Mouse (Mus musculus) adrenal gland, adult 18-20 months (tissue): Measurements from ENCODE around the gene Borcs7. TPM values are rescaled to one million over a fixed set of nuclear protein-coding genes. Genes with fewer than 3 reads are reported as not detected.
A peak's percentile ranks its signal among the peaks of the same experiment; 100 is the strongest.

Source experiments
- DNase-seq, 2 experiments: peaks; one replicate each; pipeline ENCODE4 v3.0.0; 2021 to 2022; ENCODE audit warnings: low spot score in 2 of 2
- long read RNA-seq, 2 experiments: library from polyadenylated mRNA; stranded (forward); transcript quantifications; one replicate each; pipeline ENCODE4 v2.0.0; 2021
- total RNA-seq, 2 experiments: library from RNA; stranded (reverse); gene quantifications; 1 replicate in 1 of 2; 2 replicates in 1 of 2; pipeline ENCODE4 v1.2.3; 2021

Borcs7 gene
- 10 to 100 TPM; 11.4 to 13.4 TPM for total RNA-seq
- long read RNA-seq, experiment 1, transcript Borcs7-201 (5 exons, 2,176 nt) = major isoform, 9 of 13 reads
- long read RNA-seq, experiment 1, partial matches to known transcripts = 0 of 13 reads
- long read RNA-seq, experiment 1, other reads (novel, unspliced or antisense) = 4 of 13 reads
- long read RNA-seq, experiment 2, transcript Borcs7-201 (5 exons, 2,176 nt) = major isoform, 12 of 18 reads
- long read RNA-seq, experiment 2, partial matches to known transcripts = 0 of 18 reads
- long read RNA-seq, experiment 2, other reads (novel, unspliced or antisense) = 6 of 18 reads

DNA sequence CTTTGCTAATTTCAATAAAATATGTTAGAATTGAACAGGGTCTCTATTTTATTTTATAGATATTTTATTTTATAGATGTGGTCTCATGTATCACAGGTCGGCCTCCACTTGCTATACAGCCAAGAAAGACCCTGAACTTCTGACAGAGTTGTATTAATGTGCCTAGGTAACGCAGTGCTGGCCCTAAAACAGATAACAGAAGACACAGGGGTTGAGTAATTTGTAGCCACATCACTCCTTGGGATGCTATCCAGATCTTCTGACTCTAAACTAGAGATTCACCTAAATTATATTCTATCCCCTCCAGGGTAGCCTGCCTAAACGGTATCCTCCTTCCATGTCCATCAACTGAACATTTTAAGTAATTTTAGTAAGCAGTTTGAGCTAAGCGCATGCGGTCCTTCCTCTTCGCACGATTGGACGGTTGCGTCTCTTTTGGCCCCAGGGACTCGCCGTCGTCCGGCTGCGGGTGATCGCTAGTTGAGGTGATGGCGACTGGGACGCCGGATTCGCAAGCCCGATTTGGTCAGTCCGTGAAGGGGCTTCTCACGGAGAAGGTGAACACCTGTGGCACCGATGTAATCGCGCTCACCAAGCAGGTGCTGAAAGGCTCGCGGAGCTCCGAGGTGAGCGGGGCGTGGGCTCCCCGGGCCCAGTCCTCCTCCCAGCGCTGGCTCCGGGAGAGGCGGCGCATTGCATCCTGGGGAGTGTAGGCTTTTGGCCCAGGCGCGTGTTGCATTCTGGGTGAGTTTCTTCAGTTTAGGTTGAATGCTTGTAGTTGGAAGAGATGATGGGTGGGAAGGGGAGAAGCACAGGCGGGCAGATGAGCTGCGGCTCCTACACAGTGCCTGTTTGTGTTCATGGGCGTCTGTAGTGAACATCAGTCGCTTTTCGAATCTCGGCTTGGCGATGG, at the start of gene Borcs7:
TSS of gene Borcs7 (plus strand) at position 447 of the 913 bp plus-strand sequence.
- DNase-seq = peak; percentile 83 to 88

DNA sequence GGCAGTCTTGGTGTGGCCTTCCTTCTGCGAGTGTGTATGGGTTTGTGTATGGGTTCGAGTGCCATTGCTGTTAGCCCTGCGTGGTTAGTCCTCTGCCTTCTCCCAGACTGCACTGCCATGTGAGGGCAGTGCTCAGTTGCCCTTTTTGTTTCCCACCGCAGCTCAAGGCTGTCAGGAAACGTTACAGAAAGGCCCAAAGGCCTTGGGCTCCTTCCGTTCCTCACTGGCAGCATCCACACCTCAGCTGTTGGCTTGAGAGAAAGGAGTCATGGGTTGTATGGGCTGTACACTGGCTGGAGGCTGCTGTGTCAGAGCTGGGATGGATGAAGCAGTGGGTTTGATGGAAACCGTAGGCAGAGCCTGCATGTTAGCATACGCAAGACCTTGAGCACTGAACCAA, 48.9 kb upstream of the Borcs7 start:
- DNase-seq = no peak

DNA sequence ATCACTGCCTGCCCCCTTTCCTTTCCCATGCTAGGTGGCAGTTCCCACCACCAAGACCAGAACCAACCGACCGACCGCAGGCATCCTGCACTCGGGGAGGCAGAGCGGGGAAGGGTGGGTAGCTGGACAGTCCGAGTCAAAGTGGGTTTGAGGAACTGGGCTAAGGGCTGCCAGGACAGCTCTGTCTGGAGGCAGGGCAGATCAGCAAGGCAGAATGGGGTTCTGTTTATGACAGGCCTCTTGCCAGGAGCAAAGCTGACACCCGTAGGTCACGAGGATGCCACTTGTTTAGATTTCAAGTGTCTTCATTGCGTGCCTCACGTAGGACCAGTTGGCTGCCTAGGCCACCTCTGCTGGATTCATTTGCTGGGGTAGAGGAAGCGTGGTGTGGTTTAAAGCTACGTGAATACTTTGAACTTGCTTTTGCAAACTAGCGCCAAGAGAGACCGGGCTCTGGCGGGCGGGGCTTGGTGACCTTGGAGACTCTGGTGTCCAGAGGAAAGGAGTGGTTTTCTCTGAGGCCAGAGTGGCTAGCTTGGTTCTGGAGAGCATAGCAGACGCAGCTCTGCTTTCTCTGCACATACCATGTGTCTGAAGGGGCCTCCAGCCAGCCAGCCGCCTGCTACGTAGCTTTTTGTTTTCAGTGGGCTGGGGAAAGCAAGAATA, 48.2 kb upstream of the Borcs7 start:
- peak; percentile 66 to 71 for DNase-seq

DNA sequence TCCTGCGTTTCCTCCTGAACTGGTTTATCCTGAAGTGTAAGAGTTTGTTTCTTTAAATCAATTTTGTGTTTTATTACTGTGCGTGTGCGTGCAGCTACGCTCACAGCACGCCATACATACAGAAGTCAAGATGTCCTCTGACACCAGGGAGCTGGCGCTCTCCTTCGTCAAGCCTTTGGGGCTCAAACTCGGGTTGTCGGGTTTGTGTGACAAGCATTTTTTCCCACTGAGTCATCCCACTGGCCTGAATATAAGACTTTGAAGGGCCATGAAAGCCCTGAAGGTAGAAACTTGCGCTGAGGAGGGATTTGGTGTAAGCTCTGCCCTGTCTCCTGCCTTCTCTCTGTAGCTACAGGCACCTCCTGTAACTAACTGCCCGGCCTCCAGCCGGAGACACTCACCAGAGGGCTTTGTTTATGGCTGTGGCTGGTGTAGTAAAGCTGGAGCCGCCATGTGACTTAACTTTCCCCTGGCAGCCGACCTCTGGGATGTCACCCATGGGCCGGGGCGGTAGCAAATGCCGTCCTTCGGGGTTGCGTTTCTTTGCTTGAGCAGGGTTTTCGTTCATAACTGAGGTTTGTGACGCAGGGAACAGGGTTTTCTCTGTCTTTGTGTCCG, 47.5 kb upstream of the Borcs7 start:
- DNase-seq = no peak

DNA sequence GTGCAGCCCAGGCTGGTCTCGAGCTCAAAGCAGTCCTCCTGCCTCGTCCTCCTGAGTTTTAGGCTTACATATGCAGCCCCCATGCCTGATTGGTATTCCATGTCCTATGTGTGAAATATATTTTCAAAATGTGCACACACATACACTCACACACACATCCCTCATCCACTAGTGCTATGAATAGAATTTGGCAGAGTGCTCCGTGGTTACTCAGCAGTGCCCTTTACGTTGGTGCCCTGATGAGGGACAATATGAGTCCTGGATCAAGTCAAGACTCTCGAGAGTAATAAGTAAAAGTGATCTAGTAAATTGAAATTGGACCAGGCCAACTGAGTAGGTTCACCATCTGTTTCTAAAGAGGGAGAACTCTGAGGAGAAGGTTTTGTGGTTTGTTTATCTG, 46.5 kb upstream of the Borcs7 start:
- DNase-seq = no peak

DNA sequence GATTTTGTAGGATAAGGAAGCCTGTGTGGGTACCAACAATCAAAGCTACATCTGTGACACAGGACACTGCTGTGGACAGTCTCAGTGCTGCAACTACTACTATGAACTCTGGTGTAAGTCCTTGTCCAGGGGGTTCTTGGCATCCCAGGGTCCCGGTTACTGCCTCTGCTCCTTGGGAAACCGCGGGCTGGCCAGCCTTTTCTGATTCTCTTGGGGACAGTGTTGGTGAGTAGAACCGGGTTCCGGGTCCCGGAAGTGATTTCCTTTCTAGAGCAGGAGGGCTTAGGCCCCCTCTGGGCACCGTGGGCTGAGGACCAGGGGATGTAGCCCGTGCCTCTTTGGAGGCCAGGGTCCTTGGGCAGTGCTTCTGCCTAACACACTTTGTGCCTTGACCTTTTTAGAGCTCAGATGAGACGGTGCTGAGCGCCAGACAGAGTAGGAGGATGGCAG, 45.3 kb upstream of the Borcs7 start:
- no peak for DNase-seq

DNA sequence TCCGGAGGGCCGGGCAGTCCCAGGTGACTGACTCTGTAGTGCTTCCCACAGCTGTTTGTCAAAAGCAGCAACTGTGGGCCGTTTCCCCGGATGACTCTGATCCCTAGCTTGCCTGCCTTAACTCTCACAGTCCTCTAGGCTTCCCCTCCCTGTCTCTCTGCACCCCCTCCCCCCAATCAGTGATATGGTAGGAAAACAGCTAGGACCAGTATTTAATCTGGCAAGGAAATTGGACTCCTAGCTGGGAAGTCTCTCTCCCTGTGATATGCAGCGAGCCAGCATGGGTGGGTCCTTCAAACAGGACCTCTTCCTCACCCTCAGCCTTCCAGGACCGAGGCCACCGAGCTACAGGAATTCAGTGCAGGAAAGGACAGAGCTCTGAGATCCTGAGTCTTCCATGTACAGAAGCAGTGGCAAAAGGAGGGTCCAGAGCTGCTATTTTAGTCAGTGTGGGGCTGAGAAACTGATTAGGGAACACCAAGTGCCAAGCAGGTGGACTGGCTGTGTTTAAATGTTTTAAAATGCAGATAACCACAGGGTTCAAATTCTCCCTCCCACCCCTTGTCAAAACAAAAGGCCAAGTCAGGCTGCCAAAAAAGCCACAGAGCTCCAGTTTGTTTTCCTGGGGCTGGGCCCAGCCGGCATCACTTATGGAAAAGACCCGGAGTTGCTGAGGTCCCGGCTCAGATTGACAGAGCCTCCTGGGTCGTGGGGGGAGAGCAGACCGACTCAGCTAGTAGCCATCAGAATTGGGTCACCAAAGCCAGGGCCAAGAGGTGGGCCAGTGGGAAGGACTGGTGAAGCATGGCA, 44.7 kb upstream of the Borcs7 start:
- no peak for DNase-seq

DNA sequence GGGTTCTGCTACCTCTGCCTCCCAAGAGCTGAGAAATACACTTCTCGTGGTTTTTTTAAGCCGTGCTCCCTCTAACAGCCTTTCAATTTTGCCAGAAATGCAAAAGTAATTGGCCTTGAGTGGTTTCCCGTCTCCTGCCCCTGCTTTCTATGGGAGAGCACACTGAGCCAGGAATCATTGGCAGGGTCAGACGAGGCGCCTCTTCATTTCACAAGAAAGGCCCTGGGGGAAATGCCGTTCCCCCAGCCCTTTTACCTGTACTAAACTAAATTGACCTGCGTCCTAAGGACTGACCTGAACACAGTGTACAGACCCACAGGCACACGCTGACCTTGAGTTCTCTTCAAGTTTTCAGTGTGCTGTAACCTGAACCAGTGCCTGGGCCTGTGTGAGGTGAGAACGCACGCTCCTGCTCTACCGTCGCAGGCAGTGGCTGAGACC, 43.6 kb upstream of the Borcs7 start:
- no peak for DNase-seq

DNA sequence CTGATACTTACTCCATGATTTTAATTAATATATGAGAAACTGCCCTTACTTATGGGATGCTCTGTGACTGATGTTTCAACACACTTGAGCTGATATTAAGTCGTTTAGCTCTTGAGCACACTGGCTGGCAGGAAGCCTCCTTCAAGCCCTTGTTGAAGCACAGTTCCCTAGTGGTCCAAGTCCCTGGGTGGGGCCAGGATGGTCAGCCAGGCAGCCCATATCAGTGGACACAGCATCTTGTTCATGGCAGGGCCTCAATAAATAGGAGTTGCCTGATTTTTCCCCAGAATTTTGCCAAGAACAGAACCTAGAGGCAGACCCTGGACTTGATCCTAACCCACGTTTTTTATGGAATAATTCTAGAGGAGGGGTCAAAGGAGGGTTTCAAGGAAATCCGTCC, 42.5 kb upstream of the Borcs7 start:
- no peak for DNase-seq

DNA sequence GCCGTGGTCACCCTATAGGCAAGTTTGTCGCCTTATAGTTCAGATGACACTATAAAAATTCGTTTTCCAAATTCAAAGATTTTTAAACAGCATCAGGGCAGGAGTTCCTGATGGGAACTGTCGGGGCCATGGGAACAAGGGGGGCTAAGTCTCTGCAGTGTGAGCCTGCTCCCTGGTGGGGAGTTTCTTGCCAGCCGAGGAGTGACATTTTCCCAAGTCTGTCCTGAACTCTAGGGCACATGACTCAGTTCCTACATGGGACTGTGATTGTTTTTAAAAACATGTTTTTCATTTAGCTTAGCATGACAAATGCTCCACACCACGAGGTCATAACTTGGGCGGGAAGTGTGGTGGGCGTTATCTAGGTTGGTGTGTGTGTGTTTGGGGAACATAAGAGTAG, 41.9 kb upstream of the Borcs7 start:
- DNase-seq = no peak

DNA sequence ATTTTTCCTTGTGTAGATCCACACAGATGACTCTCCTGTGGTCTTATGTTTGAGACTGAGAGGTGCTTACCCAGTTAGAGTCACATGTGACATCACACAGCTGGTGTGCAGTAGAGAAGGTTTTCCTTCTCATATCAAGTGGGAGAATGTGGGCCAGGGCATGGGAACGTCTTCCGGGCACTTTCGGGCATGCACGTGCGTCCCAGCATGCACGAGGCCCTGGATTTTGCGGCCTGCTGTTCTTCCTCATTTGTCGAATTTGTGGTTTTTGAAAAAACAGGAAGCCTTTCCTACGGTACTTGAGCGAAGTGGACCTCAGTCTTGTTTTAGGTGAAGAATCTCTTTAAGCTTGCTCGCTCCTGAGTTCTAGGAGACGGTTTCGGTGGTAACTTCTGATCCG, 41.1 kb upstream of the Borcs7 start:
- DNase-seq = no peak

DNA sequence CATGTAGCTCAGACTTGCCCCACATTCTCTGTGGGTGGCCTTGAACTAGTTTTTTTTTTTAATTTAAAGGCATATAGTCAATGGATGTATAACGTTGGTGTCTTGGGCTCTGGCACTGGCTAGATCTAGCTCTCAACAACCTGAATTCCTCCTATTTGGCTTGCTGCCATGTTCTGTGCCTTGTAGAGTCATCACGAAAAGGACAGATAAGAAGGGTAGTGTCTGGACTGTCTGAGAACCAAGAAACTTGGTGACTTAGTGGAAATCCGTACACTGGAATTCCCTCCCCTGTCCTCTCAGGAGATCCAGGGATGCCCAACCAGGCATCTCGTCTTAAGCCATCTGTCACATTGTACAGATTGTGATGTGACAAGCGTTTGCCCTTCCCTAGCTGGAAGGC, 36.5 kb upstream of the Borcs7 start:
- no peak for DNase-seq

DNA sequence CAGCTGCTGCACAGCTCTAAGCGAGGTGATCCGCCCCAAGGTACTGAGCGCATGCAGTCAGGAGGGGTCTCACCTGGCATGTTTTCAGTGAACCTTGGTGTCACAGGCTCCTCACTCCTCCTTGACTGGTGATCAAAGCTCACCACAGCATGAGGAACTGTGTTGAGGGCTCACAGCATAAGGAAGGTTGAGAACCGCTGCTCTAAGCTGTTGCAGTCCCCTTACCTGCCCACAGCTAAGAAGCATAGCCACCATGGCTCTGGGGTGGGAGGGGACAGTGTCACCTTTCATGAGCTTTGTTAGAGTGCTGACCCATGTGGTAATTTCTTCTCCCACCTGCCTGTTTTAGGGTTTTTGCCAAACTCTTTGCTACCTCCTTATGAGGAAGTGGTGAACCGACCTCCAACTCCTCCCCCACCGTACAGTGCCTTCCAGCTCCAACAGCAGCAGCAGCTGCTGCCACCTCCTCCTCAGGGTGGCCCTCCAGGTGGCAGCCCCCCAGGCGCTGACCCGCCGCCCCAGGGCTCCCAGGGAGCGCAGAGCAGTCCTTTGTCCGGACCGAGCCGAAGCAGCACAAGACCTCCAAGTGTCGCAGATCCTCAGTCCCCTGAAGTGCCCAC, 36.0 kb upstream of the Borcs7 start:
- DNase-seq = no peak

DNA sequence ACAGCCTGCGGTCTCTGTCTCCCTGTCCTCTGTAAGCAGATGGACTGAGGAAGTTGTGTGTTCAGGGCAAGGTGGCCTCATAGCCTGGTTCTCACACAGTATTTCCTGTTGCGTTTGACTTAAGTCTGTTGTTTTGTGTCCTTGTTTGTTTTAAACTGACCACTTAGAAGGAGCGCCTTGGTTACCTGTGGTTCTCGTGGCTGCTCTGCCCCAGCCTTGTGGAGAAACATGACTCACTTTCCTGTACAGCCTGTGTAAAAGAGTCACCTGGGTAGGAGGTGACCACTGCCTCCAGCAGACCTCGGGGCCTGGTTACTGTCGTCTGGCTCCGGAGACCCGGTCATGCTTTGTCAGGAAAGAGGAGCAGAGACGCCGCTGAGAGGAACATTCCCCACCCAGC, 34.1 kb upstream of the Borcs7 start:
- DNase-seq = no peak

DNA sequence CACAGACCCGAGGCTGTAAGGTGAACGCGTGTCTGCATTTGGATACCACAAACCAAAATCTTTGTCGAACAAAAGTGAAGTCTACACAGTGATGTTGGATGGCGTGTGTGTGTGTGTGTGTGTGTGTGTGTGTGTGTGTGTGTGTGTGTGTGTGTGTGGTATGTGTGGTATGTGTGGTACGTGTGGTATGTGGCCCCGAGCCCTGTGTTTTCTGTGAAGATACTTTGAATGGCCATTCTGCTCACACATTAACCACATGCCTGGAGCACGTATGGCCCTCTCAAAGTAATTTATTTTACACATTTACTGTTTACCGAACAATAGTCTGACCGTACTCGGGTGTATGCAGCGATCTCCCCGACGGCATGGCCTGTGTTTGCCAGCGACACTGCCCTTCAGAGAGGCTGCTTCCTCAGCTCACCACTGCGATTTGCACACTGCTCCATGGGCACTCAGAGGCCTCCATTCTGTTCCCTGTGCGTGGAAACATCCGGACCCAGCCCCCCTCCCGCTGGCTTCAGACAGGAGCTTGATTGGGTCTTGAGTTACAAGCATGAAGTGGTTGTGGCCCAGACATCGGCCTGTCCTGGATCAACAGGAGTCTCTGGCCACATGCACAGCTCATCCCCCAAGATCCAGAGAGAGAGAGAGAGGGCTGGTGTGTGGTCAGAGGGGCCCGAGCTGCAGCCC, 33.4 kb upstream of the Borcs7 start:
- no peak for DNase-seq

DNA sequence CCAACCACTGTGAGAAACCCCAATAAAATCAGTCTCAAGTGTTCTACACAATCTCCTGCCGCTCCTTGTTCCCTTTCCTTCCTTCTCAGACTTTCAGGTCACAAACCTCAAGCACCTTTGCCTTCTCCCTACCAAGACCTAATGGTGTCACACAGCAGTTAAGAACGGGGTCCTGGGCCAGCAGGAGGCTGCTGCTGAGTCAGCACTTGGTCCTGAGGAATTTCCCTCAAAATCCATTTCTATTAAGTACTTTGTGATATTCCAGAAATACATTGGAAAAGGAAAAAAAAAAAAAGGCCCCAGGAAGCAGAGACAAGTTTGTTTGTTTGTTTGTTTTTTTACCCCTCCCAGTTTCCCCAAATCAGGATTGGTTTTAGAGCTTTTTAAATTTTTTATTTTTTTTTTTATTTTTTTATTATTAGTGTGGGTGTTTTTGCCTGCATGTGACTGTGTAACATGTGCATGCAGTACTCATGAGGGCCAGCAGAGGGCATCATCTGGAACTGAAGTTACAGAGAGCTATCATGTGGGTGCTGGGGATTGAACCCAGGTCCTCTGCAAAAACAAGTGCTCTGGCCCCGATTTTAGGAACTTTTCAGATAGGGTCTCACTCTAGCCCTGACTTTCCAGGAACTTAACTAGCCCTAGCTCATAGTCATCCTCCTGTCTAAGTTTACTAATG, 32.2 kb upstream of the Borcs7 start:
- no peak for DNase-seq

DNA sequence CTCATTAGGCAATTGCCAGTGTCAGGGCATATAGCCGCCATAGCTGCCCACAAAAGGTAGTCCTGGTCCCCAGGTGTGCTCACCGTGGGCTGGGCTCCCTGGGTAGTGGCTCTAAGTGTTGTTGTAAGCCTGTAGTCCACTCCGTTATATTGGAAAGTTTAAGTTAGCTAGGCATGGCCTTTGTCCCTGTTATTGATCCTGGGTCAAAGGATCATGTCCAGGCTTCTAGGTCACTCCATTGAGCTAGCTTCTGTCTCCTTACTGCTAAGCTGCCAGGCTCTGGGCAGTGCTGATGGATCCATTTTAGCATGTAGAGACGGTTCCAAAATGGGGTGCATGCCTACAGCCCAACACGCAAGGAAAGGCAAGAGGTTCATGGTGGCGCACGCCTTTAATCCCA, 31.4 kb upstream of the Borcs7 start:
- no peak for DNase-seq

DNA sequence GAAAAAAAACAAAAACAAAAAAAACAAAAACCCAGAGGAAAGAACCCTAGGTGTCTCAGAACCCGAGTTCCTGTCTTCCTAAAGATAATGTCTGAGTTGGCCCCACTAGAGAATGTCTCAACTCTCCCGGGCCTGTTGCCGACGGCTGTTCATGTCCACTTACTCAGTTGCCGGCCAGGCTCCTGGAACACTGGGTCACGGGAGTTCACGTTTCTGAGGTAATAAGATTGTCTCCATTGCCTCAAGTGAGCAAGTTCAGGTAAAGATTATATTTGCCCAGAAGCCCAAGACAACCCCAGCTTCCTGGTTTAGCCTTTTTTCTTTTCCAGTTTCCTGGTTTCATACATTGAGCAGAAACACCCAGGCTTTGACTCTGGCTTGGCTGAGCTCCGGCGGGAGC, 30.9 kb upstream of the Borcs7 start:
- DNase-seq = no peak

DNA sequence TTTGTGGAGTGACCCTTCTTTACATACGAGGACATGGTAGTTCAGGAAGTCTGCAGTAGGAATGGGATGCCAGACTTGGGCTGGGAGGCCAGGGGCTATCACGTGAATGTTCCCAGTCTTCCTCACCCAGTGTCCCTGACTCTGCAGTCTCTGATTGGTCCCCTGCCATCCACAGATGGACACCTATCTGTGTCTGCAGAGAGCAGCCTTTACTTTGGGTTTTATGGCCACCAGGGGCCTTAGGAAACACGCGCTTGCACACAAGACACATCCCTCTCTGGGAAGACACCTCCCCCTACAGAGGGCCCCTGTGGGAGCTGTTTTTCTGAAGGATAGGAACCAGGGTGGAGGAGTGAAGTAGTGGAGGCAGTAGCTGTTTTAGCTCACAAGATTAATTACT, 28.2 kb upstream of the Borcs7 start:
- no peak for DNase-seq
